Mouse (Mus musculus) embryonic facial prominence, embryonic 11.5 days (tissue): ENCODE results near the gene Ikzf1. TPM values are rescaled to one million over a fixed set of nuclear protein-coding genes. Genes with fewer than 3 reads are reported as not detected.

Experiments used
- ATAC-seq: fragments of 200-750 bp; cut with Nextera tagmentation; replicated peaks from 2 replicates; pipeline ENCODE4 v1.8.0; 2017; ENCODE audit warnings: low read depth; ENCODE audit not compliant: insufficient number of reproducible peaks, low FRiP score, low TSS enrichment
- DNase-seq: peaks from one replicate; pipeline ENCODE4 v3.0.0-alpha.2; 2015; ENCODE audit warnings: low spot score
- H3K27ac ChIP-seq: fragments of 300-500 bp; sonication (generic); replicated peaks from 2 replicates; pipeline ENCODE4 v1.5.1; 2014; ENCODE audit warnings: mild to moderate bottlenecking, low read depth, low read length, control low read depth
- H3K27me3 ChIP-seq: fragments of 300-500 bp; sonication (generic); 2 replicates; pipeline ENCODE4 v1.6.1; 2014; ENCODE audit warnings: mild to moderate bottlenecking, low read length, moderate library complexity, mixed read lengths; ENCODE audit not compliant: control insufficient read depth, insufficient read depth
- H3K36me3 ChIP-seq: fragments of 300-500 bp; sonication (generic); replicated peaks from 2 replicates; pipeline ENCODE4 v1.6.1; 2014; ENCODE audit warnings: low read depth, mild to moderate bottlenecking, low read length, moderate library complexity, mixed read lengths; ENCODE audit not compliant: control insufficient read depth, insufficient read depth
- H3K4me1 ChIP-seq: fragments of 300-500 bp; sonication (generic); 2 replicates; pipeline ENCODE4 v1.6.1; 2014; ENCODE audit warnings: low read length, mixed read lengths; ENCODE audit not compliant: control insufficient read depth, insufficient read depth
- H3K4me2 ChIP-seq: fragments of 300-500 bp; sonication (generic); 2 replicates; pipeline ENCODE4 v1.6.1; 2014; ENCODE audit warnings: low read depth, mild to moderate bottlenecking, control low read depth, low read length, moderate library complexity
- H3K4me3 ChIP-seq: fragments of 300-500 bp; sonication (generic); 2 replicates; pipeline ENCODE4 v1.5.1; 2014; ENCODE audit warnings: low read depth, low read length, control low read depth
- H3K9ac ChIP-seq: fragments of 300-500 bp; sonication (generic); replicated peaks from 2 replicates; pipeline ENCODE4 v1.6.1; 2014; ENCODE audit warnings: mild to moderate bottlenecking, control low read depth, low read length
- H3K9me3 ChIP-seq: fragments of 300-500 bp; sonication (generic); replicated peaks from 2 replicates; pipeline ENCODE4 v1.6.1; 2016; ENCODE audit warnings: mild to moderate bottlenecking, low read length, inconsistent platforms, mixed read lengths; ENCODE audit not compliant: control insufficient read depth
- WGBS: fragments of 180-500 bp; shearing (Covaris S2); extraction: QIAGEN DNeasy Blood & Tissue Kit; methylation state at CpG from one replicate; pipeline ENCODE4 v1.1.7; 2014; 5-methylcytosine and 5-hydroxymethylcytosine counted together
- polyA plus RNA-seq: library from polyadenylated mRNA; unstranded; fragments of >200 nt; fragmentation: Nextera tagmentation; extraction: Ambion mirVana; gene quantifications from 2 replicates; pipeline ENCODE4 v1.2.1, GENCODE M21; 2014

The Ikzf1 gene
- polyA plus RNA-seq, 1 experiment from 2014 or later = 3.4 TPM

- no peak overlapping the region for H3K9ac ChIP-seq
- 70% methylated on average over 4 of the region's 4 CpGs for WGBS
- no peak overlapping the region for H3K4me2 ChIP-seq
- no peak overlapping the region for H3K27ac ChIP-seq
- no peak for ATAC-seq
- no peak overlapping the region for H3K4me3 ChIP-seq
- no peaks in the 10 kb centered on the region for H3K27me3 ChIP-seq
- no peaks in the 10 kb centered on the region for H3K36me3 ChIP-seq
- DNase-seq = no peak
- no peaks in the 10 kb centered on the region for H3K4me1 ChIP-seq
- H3K9me3 ChIP-seq = no peaks in the 10 kb centered on the region
These were observed 32.9 kb downstream of the Ikzf1 start for GRCm38 (mm10) chr11:11717606-11718167.

GRCm38 (mm10) chr11:11719748-11720147 lies 34.9 kb downstream of the Ikzf1 start:
- H3K27ac ChIP-seq = no peak overlapping the region
- ATAC-seq = no peak
- 75% methylated on average over 5 of the region's 5 CpGs for WGBS
- no peak overlapping the region for H3K4me3 ChIP-seq
- DNase-seq = no peak
- no peak overlapping the region for H3K4me2 ChIP-seq
- H3K36me3 ChIP-seq = no peaks in the 10 kb centered on the region
- no peaks in the 10 kb centered on the region for H3K4me1 ChIP-seq
- no peak overlapping the region for H3K9ac ChIP-seq
- H3K9me3 ChIP-seq = no peaks in the 10 kb centered on the region
- no peaks in the 10 kb centered on the region for H3K27me3 ChIP-seq

GRCm38 (mm10) chr11:11725252-11725875 lies 40.6 kb downstream of the Ikzf1 start:
- Histone ChIP-seq H3K36me3 (no peaks in the 10 kb centered on the region), H3K4me3 (no peak overlapping the region), H3K27ac (no peak overlapping the region), H3K4me2 (no peak overlapping the region), H3K9ac (no peak overlapping the region), H3K4me1 (no peaks in the 10 kb centered on the region), H3K27me3 (no peaks in the 10 kb centered on the region), H3K9me3 (no peaks in the 10 kb centered on the region)
- ATAC-seq (no peak), DNase-seq (no peak)
- 87% methylated on average over 11 of the region's 11 CpGs for WGBS

- H3K9ac ChIP-seq = no peak overlapping the region
- WGBS = 87% methylated on average over 5 of the region's 5 CpGs
- no peak overlapping the region for H3K4me3 ChIP-seq
- no peak overlapping the region for H3K27ac ChIP-seq
- no peaks in the 10 kb centered on the region for H3K9me3 ChIP-seq
- H3K27me3 ChIP-seq = no peaks in the 10 kb centered on the region
- ATAC-seq = no peak
- H3K36me3 ChIP-seq = no peaks in the 10 kb centered on the region
- no peak for DNase-seq
- H3K4me2 ChIP-seq = no peak overlapping the region
- H3K4me1 ChIP-seq = no peaks in the 10 kb centered on the region
These were observed 41.2 kb downstream of the Ikzf1 start for GRCm38 (mm10) chr11:11725876-11726525.

- H3K36me3 ChIP-seq = no peaks in the 10 kb centered on the region
- WGBS = 68% methylated on average over 4 of the region's 4 CpGs
These were observed 42.0 kb downstream of the Ikzf1 start for GRCm38 (mm10) chr11:11726807-11727276.

GRCm38 (mm10) chr11:11727936-11728556 lies 43.2 kb downstream of the Ikzf1 start:
- no peak overlapping the region for H3K4me2 ChIP-seq
- no peaks in the 10 kb centered on the region for H3K36me3 ChIP-seq
- no peak for DNase-seq
- no peak overlapping the region for H3K4me3 ChIP-seq
- H3K4me1 ChIP-seq = no peaks in the 10 kb centered on the region
- ATAC-seq = no peak
- WGBS = 87% methylated on average over 10 of the region's 10 CpGs
- H3K27me3 ChIP-seq = no peaks in the 10 kb centered on the region
- H3K9ac ChIP-seq = no peak overlapping the region
- H3K9me3 ChIP-seq = no peaks in the 10 kb centered on the region
- H3K27ac ChIP-seq = no peak overlapping the region

More at GRCm38 (mm10) chr11:11726807-11727276, 42.0 kb downstream of the Ikzf1 start:
- H3K4me3 ChIP-seq = no peak overlapping the region
- ATAC-seq = no peak
- no peaks in the 10 kb centered on the region for H3K9me3 ChIP-seq
- DNase-seq = no peak
- H3K27me3 ChIP-seq = no peaks in the 10 kb centered on the region
- H3K4me2 ChIP-seq = no peak overlapping the region
- no peak overlapping the region for H3K27ac ChIP-seq
- no peak overlapping the region for H3K9ac ChIP-seq
- no peaks in the 10 kb centered on the region for H3K4me1 ChIP-seq

- Histone ChIP-seq H3K4me1 (no peaks in the 10 kb centered on the region), H3K27ac (no peak overlapping the region), H3K4me2 (no peak overlapping the region), H3K27me3 (no peaks in the 10 kb centered on the region), H3K4me3 (no peak overlapping the region), H3K36me3 (no peaks in the 10 kb centered on the region), H3K9ac (no peak overlapping the region), H3K9me3 (no peaks in the 10 kb centered on the region)
- WGBS = 79% methylated on average over 6 of the region's 6 CpGs
- no peak for ATAC-seq
- DNase-seq = no peak
These were observed 44.4 kb downstream of the Ikzf1 start for GRCm38 (mm10) chr11:11729216-11729615.

- Histone ChIP-seq H3K9me3 (no peaks in the 10 kb centered on the region), H3K27me3 (no peaks in the 10 kb centered on the region), H3K36me3 (no peaks in the 10 kb centered on the region), H3K4me1 (no peaks in the 10 kb centered on the region), H3K4me3 (no peak overlapping the region), H3K4me2 (no peak overlapping the region), H3K27ac (no peak overlapping the region), H3K9ac (no peak overlapping the region)
- ATAC-seq (no peak), DNase-seq (no peak)
- 91% methylated on average over 1 of the region's 1 CpGs for WGBS
These were observed 45.3 kb downstream of the Ikzf1 start for GRCm38 (mm10) chr11:11730062-11730461.
